Mouse (Mus musculus) CD8-positive naive resting alpha-beta T cell, adult 2 months (primary cell): ENCODE measurements at regions not wholly inside any gene's neighbourhood (a gene's known extent, or its start where the extent isn't known, plus 50 kb on each side); places are given as distances from the start of the nearest gene placed in this dataset.
"Not testable (repeated sequence)": the region's sequence is repeated elsewhere in the genome, so short reads cannot be mapped to it uniquely, and the experiment has no call there.

Experiments
- DNase-seq, 2 experiments: peaks; one replicate each; pipeline ENCODE4 v3.0.0; 2022; ENCODE audit warnings: low read depth in 2 of 2, low spot score in 2 of 2

- DNase-seq: no peak
These were observed 95.9 kb upstream of the Map3k1 start for GRCm38 (mm10) chr13:111904616-111905212.

GRCm38 (mm10) chr13:111905213-111905701 is 96.5 kb upstream of the Map3k1 start:
- no peak for DNase-seq

- no peak for DNase-seq
These were observed 102.3 kb upstream of the Map3k1 start for GRCm38 (mm10) chr13:111911071-111911470.

- DNase-seq: no peak
These were observed 103.0 kb upstream of the Map3k1 start for GRCm38 (mm10) chr13:111911661-111912312.

- no peak for DNase-seq
These were observed 105.6 kb upstream of the Map3k1 start for GRCm38 (mm10) chr13:111914348-111914913.

- DNase-seq: not testable (repeated sequence)
These were observed 110.6 kb upstream of the Map3k1 start for GRCm38 (mm10) chr13:111919417-111919816.

- DNase-seq: no peak
These were observed 111.7 kb upstream of the Map3k1 start for GRCm38 (mm10) chr13:111920534-111920933.

- no peak for DNase-seq
These were observed 112.6 kb upstream of the Map3k1 start for GRCm38 (mm10) chr13:111921142-111922035.

GRCm38 (mm10) chr13:111925349-111925748 is 116.6 kb upstream of the Map3k1 start:
- no peak for DNase-seq

- no peak for DNase-seq
These were observed 118.0 kb upstream of the Map3k1 start for GRCm38 (mm10) chr13:111926801-111927200.

- DNase-seq: no peak
These were observed 118.7 kb upstream of the Map3k1 start for GRCm38 (mm10) chr13:111927489-111927888.

GRCm38 (mm10) chr13:111928636-111929544 is 120.1 kb upstream of the Map3k1 start:
- DNase-seq: no peak

GRCm38 (mm10) chr13:111929908-111930307 is 121.1 kb upstream of the Map3k1 start:
- DNase-seq: no peak

GRCm38 (mm10) chr13:111932464-111932863 is 123.7 kb upstream of the Map3k1 start:
- DNase-seq: no peak

GRCm38 (mm10) chr13:111933526-111934240 is 124.9 kb upstream of the Map3k1 start:
- DNase-seq: no peak

- no peak for DNase-seq
These were observed 126.9 kb upstream of the Map3k1 start for GRCm38 (mm10) chr13:111935721-111936080.

GRCm38 (mm10) chr13:111936081-111936857 is 127.5 kb upstream of the Map3k1 start:
- DNase-seq: peak; percentile 18 to 36

GRCm38 (mm10) chr13:111936983-111937382 is 128.2 kb upstream of the Map3k1 start:
- no peak for DNase-seq

GRCm38 (mm10) chr13:111938896-111939422 is 130.2 kb upstream of the Map3k1 start:
- no peak for DNase-seq
